Mouse (Mus musculus) heart, adult 2 months (tissue): ENCODE results near the gene Actl10.

Source experiments
- CTCF ChIP-seq: fragments of 200-600 bp; IDR thresholded peaks from 2 replicates; pipeline ENCODE4 v1.8.1; 2022; ENCODE audit warnings: antibody characterized with exemption, mild to moderate bottlenecking, moderate library complexity
- POLR2A ChIP-seq: fragments of 200-500 bp; IDR thresholded peaks from 2 replicates; pipeline ENCODE4 v1.6.1; 2011; ENCODE audit warnings: mild to moderate bottlenecking, low read depth, low read length, control low read depth; ENCODE audit not compliant: insufficient read depth

GRCm38 (mm10) chr2:154593025-154593424 is 41.4 kb downstream of the Actl10 start:
- peak; percentile 81 for TF ChIP-seq CTCF
- no peak for TF ChIP-seq POLR2A
